Mouse (Mus musculus) ovary, postnatal 36 days (tissue): ENCODE data around the gene Mkrn2os.

Source experiments
- DNase-seq: peaks from one replicate; pipeline ENCODE4 v3.0.0; 2022; ENCODE audit warnings: low spot score, mixed read lengths

The Mkrn2os gene

GRCm38 (mm10) chr6:115582328-115583115 lies 9.9 kb downstream of the Mkrn2os start:
- no peak for DNase-seq

- no peak for DNase-seq
These were observed 11.6 kb downstream of the Mkrn2os start for GRCm38 (mm10) chr6:115580810-115581209.

GRCm38 (mm10) chr6:115577941-115578340 lies 14.4 kb downstream of the Mkrn2os start:
- no peak for DNase-seq

GRCm38 (mm10) chr6:115577407-115577806 lies 15.0 kb downstream of the Mkrn2os start:
- DNase-seq: no peak

GRCm38 (mm10) chr6:115574171-115574570 lies 18.2 kb downstream of the Mkrn2os start:
- no peak for DNase-seq

- DNase-seq: no peak
These were observed 26.8 kb downstream of the Mkrn2os start for GRCm38 (mm10) chr6:115565479-115566045.

GRCm38 (mm10) chr6:115559651-115560632 lies 32.4 kb downstream of the Mkrn2os start:
- DNase-seq: peak; percentile 24

GRCm38 (mm10) chr6:115558176-115558575 lies 34.2 kb downstream of the Mkrn2os start:
- DNase-seq: no peak

- no peak for DNase-seq
These were observed 36.9 kb downstream of the Mkrn2os start for GRCm38 (mm10) chr6:115555485-115555884.

GRCm38 (mm10) chr6:115546276-115546675 lies 46.1 kb downstream of the Mkrn2os start:
- peak; percentile 18 for DNase-seq

GRCm38 (mm10) chr6:115544442-115544970 lies 47.9 kb downstream of the Mkrn2os start, which contains the start of gene Tsen2:
Tsen2 (plus strand) TSS chr6:115544664.
- DNase-seq: peak; percentile 97

- no peak for DNase-seq
These were observed 50.0 kb downstream of the Mkrn2os start for GRCm38 (mm10) chr6:115542341-115542740.

GRCm38 (mm10) chr6:115541676-115542275 lies 50.6 kb downstream of the Mkrn2os start:
- no peak for DNase-seq

GRCm38 (mm10) chr6:115538645-115539429 lies 53.5 kb downstream of the Mkrn2os start:
- DNase-seq: peak; percentile 79

- DNase-seq: no peak
These were observed 56.2 kb downstream of the Mkrn2os start for GRCm38 (mm10) chr6:115536169-115536568.

- peak; percentile 33 for DNase-seq
These were observed 57.8 kb downstream of the Mkrn2os start for GRCm38 (mm10) chr6:115534617-115535016.
